Mouse (Mus musculus) T-helper 17 cell (primary cell): ENCODE results near the gene Gm28372.

Experiments used
- in situ Hi-C, 2 experiments: fragments of 300-600 bp; cut with MboI, MseI; formaldehyde crosslinking; loops; 1 replicate in 1 of 2; 2 replicates in 1 of 2; pipeline ENCODE4 v1.15.1; 2025; ENCODE audit warnings: high pct_unique_total_duplicates in 2 of 2

Gm28372 gene

GRCm38 (mm10) chr2:130449794-130450433 is 44.9 kb downstream of the Gm28372 start, which contains the start of gene Ptpra:
TSS of gene Ptpra (plus strand) at chr2:130450278.
- in situ Hi-C loops = loop anchor here in 1 of 2 experiments (5.0 kb wide), 1 partner anchor 82 kb away; no protein-coding TSS in a partner anchor

DNA sequence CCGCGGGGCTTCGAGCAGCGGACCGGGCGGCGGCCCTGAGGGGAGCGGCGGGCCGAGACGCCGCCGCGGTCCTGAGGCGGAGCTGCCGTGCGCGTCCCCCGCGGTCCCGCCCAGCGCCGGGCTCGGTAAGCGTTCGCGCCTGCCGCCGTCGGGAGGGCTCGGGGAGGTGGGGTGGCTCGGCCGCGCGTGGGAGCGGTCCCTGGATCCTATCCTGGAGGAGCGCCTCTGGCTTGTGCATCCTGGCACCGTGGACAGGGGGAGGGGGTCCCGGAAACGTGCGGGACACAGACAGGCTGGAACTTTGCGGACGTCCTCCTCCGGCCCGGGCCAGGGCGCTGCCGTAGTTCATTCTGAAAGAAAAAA is 45.4 kb downstream of the Gm28372 start:
- in situ Hi-C loops = loop anchor here in 1 of 2 experiments (5.0 kb wide), 1 partner anchor 82 kb away; no protein-coding TSS in a partner anchor

GRCm38 (mm10) chr2:130451086-130451726 is 46.2 kb downstream of the Gm28372 start:
- in situ Hi-C loops = loop anchor here in 1 of 2 experiments (5.0 kb wide), 1 partner anchor 81 kb away; no protein-coding TSS in a partner anchor

DNA sequence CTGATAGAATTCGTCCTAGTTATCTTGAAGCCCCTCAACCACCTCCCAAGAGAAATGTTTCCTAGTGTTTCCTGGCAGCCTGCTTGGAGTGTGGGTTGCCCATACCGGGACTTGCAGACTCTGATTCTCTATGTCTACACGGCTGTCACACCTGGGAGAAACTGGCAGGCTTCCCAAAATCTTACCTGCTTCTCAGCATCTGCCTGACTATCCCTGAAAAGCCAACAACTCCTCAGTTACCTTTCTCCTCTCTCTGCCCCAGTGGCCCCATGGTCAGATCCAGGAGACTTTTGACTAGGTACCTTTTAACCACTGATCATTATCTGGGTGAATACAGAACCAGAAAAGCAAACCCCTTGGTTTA is 46.7 kb downstream of the Gm28372 start:
- in situ Hi-C loops = loop anchor here in 1 of 2 experiments (5.0 kb wide), 1 partner anchor 81 kb away; no protein-coding TSS in a partner anchor

- in situ Hi-C loops = loop anchor here in 1 of 2 experiments (5.0 kb wide), 1 partner anchor 80 kb away; no protein-coding TSS in a partner anchor
These were observed 47.2 kb downstream of the Gm28372 start for GRCm38 (mm10) chr2:130452266-130452665.

GRCm38 (mm10) chr2:130453421-130453820 is 48.4 kb downstream of the Gm28372 start:
- in situ Hi-C loops = loop anchor here in 1 of 2 experiments (5.0 kb wide), 1 partner anchor 79 kb away; no protein-coding TSS in a partner anchor

GRCm38 (mm10) chr2:130454748-130455370 is 49.8 kb downstream of the Gm28372 start:
- in situ Hi-C loops = loop anchor here in 1 of 2 experiments (5.0 kb wide), 1 partner anchor 77 kb away; no protein-coding TSS in a partner anchor
